In the genomic region with DNA sequence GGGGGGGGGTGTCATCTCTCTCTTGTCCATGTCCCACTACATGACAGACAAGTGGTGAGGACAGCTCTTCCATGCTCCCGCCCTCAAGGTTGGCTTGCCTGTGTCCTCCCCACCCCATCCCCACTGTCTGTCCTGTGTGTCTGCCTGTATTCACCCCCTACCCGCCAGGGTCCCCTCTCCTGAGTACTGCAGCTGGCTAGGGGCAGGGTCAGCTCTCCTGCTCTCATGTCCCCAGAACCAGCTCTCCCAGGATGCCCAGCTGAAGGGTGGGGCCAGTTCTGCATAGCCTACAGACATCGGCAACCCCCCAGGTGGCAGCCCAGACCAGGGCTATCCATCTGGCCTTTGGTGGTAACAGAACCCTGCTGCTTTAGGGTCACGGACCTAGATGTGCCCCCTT, we compare ENCODE assay signal across 26 mouse cellular contexts. TPM values are rescaled to one million over a fixed set of nuclear protein-coding genes. Genes with fewer than 3 reads are reported as not detected.
"Had no signal": no experiment of that assay in that cellular context is flagged by ENCODE, and none has a peak within 500 bp of the region (broad histone marks: within the 10 kb centered on the region; RNA-seq: fewer than 3 reads in every experiment).

No protein-coding gene starts in this region.

- H3K4me1 ChIP-seq: forebrain, embryonic 13.5 days had no signal

- ATAC-seq: forebrain, embryonic 13.5 days; forebrain, embryonic 14.5 days; forebrain, embryonic 15.5 days; forebrain, embryonic 16.5 days; forebrain, postnatal 0 days had no signal

- H3K27ac ChIP-seq: embryonic facial prominence, embryonic 13.5 days; embryonic facial prominence, embryonic 15.5 days; forebrain, embryonic 10.5 days; forebrain, embryonic 12.5 days; forebrain, embryonic 13.5 days; forebrain, embryonic 15.5 days; gastrocnemius, adult 2 months; heart, embryonic 10.5 days had no signal

- H3K9ac ChIP-seq: embryonic facial prominence, embryonic 13.5 days; embryonic facial prominence, embryonic 15.5 days; forebrain, embryonic 12.5 days; forebrain, embryonic 13.5 days; forebrain, embryonic 15.5 days; forebrain, postnatal 0 days had no signal

- H3K4me3 ChIP-seq: embryonic facial prominence, embryonic 13.5 days; embryonic facial prominence, embryonic 15.5 days; erythroblast, embryonic 14.5 days; forebrain, embryonic 10.5 days; forebrain, embryonic 12.5 days; forebrain, embryonic 13.5 days; forebrain, embryonic 15.5 days; gastrocnemius, adult 2 months; heart, embryonic 10.5 days had no signal

- H3K27me3 ChIP-seq: embryonic facial prominence, embryonic 13.5 days; forebrain, embryonic 12.5 days; forebrain, embryonic 13.5 days; forebrain, embryonic 15.5 days had no signal

- H3K4me2 ChIP-seq: embryonic facial prominence, embryonic 13.5 days; embryonic facial prominence, embryonic 15.5 days; forebrain, embryonic 12.5 days; forebrain, embryonic 13.5 days; forebrain, embryonic 15.5 days had no signal

- H3K9me3 ChIP-seq: embryonic facial prominence, embryonic 13.5 days; embryonic facial prominence, embryonic 15.5 days; forebrain, embryonic 10.5 days; forebrain, embryonic 12.5 days; forebrain, embryonic 13.5 days; forebrain, embryonic 15.5 days; heart, embryonic 10.5 days had no signal

- H3K36me3 ChIP-seq: embryonic facial prominence, embryonic 13.5 days; embryonic facial prominence, embryonic 15.5 days; forebrain, embryonic 10.5 days; forebrain, embryonic 12.5 days; forebrain, embryonic 15.5 days; heart, embryonic 10.5 days had no signal

- DNase-seq: cerebellum, adult 2 months; cerebellum, adult 8-10 months; cerebellum, adult 9-10 months; cerebellum, adult 9-11 months; cerebellum, postnatal 10 days; cerebellum, postnatal 14 days; cerebellum, postnatal 25 days; cerebellum, postnatal 36 days; embryo, embryonic 11 days; forebrain, postnatal 0 days; gastrocnemius, adult 2 months; gastrocnemius, postnatal 10 days; gastrocnemius, postnatal 14 days; gastrocnemius, postnatal 25 days; gastrocnemius, postnatal 36 days; heart, adult 18-20 months had no signal

RNA-seq across cellular contexts. Expression of gene Tmem72, which starts 47.8 kb away (rescaled TPM):
- polyA plus RNA-seq: erythroblast, embryonic 14.5 days had no signal
